Mouse (Mus musculus) kidney, adult 2 months (tissue): Measurements from ENCODE around the gene Ntf3.

Experiments used
- CTCF ChIP-seq: fragments of 200-500 bp; conservative IDR thresholded peaks from 2 replicates; pipeline ENCODE4 v1.5.1; 2011; ENCODE audit warnings: low read depth, mild to moderate bottlenecking, control low read depth, low read length, moderate library complexity, mixed read lengths; ENCODE audit not compliant: insufficient read depth, insufficient read length
- POLR2A ChIP-seq: fragments of 200-500 bp; IDR thresholded peaks from one replicate; pipeline ENCODE4 v1.6.1; 2011; ENCODE audit warnings: low read depth, low read length, control low read depth

- TF ChIP-seq POLR2A = no peak
- no peak for TF ChIP-seq CTCF
Measured at GRCm38 (mm10) chr6:126187400-126187799, 20.7 kb upstream of the Ntf3 start.
